Mouse (Mus musculus): Measurements from ENCODE around the gene Miox. TPM values are rescaled to one million over a fixed set of nuclear protein-coding genes. Genes with fewer than 3 reads are reported as not detected.
A peak's percentile ranks its signal among the peaks of the same experiment; 100 is the strongest.

Miox gene
- polyA plus RNA-seq, 1 experiment from 2014 or later = 119 TPM

DNA sequence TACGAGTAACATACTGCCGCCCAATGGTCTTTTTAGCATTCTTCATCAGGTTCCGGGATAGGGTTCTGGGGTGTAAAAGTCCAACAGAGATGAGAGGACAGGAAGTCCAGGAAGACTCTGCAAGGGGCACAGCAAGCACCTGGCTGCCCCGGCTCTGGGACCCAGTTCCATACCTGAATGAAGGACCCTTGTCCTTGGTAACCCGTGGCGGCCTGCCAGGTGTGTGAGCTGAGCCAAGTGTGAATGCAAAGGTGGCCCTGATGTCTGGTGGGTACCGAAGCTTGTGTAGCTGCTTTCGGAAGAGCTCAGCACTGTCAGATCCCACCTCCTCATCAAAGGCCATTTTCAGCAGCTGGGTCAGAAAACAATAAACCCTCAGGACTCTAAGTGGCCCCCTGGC, 33.6 kb upstream of the Miox start:
- Histone ChIP-seq H3K36me3 (ENCODE audit: insufficient read depth, low read length) (peaks cover 58% of the 10 kb centered on the region), H3K27me3 (ENCODE audit: insufficient read depth, low read length) (no peaks in the 10 kb centered on the region), H3K9me3 (replicated peaks; ENCODE audit: low read length) (no peaks in the 10 kb centered on the region), H3K4me2 (ENCODE audit: low read length) (no peak overlapping the region), H3K27ac (no peak overlapping the region), H3K4me3 (replicated peaks; ENCODE audit: low read depth, low read length) (no peak overlapping the region), H3K9ac (ENCODE audit: low read depth, low read length) (no peak overlapping the region), H3K4me1 (replicated peaks; ENCODE audit: insufficient read depth, low read length) (no peaks in the 10 kb centered on the region)
- TF ChIP-seq CTCF (IDR thresholded peaks at IDR 0.05; ENCODE audit: low read depth) = no peak
- DNase-seq (ENCODE audit: low spot score) = no peak
- no peak for ATAC-seq (replicated peaks; ENCODE audit: low FRiP score, low read depth)
- WGBS = 90% methylated on average over 8 of the region's 8 CpGs

DNA sequence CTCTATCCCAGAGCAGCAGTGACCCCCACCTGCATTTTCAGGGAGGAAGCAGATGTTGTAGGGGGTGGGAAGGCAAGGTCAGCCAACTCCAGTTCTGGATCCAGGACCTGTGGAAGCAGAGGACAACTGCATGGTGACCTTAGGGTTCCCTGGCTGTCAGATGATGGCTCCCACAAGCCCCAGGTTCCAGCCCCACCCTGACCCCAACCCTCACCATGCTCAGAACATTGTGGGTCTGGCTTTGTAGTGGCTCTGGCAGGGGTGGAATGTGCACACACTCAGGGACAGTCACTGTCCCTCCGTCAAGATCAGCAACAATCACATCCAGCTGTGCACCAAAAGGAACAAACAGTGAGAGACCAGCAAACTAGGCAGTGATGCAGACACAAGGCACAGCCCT, 28.2 kb upstream of the Miox start:
- H3K4me1 ChIP-seq (replicated peaks; ENCODE audit: insufficient read depth, low read length) = no peaks in the 10 kb centered on the region
- peaks cover 48% of the 10 kb centered on the region for H3K36me3 ChIP-seq (ENCODE audit: insufficient read depth, low read length)
- no peak overlapping the region for H3K4me2 ChIP-seq (ENCODE audit: low read length)
- H3K9ac ChIP-seq (ENCODE audit: low read depth, low read length) = no peak overlapping the region
- no peak for TF ChIP-seq CTCF (IDR thresholded peaks at IDR 0.05; ENCODE audit: low read depth)
- no peaks in the 10 kb centered on the region for H3K9me3 ChIP-seq (replicated peaks; ENCODE audit: low read length)
- 88% methylated on average over 1 of the region's 1 CpGs for WGBS
- ATAC-seq (replicated peaks; ENCODE audit: low FRiP score, low read depth) = no peak
- no peak overlapping the region for H3K4me3 ChIP-seq (replicated peaks; ENCODE audit: low read depth, low read length)
- no peak overlapping the region for H3K27ac ChIP-seq
- no peaks in the 10 kb centered on the region for H3K27me3 ChIP-seq (ENCODE audit: insufficient read depth, low read length)
- DNase-seq (ENCODE audit: low spot score) = no peak

DNA sequence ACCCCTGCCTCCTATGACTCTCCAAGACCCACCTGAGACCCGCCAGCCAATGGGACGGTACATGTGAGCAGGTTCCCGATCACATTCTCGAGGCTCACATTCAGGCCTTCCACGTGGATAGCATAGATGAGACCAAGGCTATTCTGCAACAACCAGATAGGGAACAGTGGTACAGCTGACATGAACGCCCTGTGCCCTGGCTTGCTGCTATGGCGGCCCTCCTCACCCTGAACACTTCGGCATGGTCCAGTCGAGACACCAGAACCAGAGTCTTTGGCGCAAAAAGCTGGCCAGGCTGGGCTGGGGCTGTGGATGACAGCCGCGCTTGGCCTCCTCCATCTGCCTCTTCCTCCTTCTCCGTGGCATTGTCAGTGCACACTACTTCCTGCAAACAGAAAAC, 26.7 kb upstream of the Miox start:
- Histone ChIP-seq H3K9ac (ENCODE audit: low read depth, low read length) (no peak overlapping the region), H3K4me2 (ENCODE audit: low read length) (no peak overlapping the region), H3K36me3 (ENCODE audit: insufficient read depth, low read length) (peaks cover 36% of the 10 kb centered on the region), H3K27me3 (ENCODE audit: insufficient read depth, low read length) (no peaks in the 10 kb centered on the region), H3K4me3 (replicated peaks; ENCODE audit: low read depth, low read length) (no peak overlapping the region), H3K4me1 (replicated peaks; ENCODE audit: insufficient read depth, low read length) (no peaks in the 10 kb centered on the region), H3K27ac (no peak overlapping the region), H3K9me3 (replicated peaks; ENCODE audit: low read length) (no peaks in the 10 kb centered on the region)
- ATAC-seq (replicated peaks; ENCODE audit: low FRiP score, low read depth) (no peak), DNase-seq (ENCODE audit: low spot score) (no peak)
- TF ChIP-seq CTCF (IDR thresholded peaks at IDR 0.05; ENCODE audit: low read depth) = no peak
- 88% methylated on average over 13 of the region's 13 CpGs for WGBS

GRCm38 (mm10) chr15:89308406-89309139, 25.6 kb upstream of the Miox start:
- ATAC-seq (replicated peaks; ENCODE audit: low FRiP score, low read depth) (no peak), DNase-seq (ENCODE audit: low spot score) (no peak)
- Histone ChIP-seq H3K4me3 (replicated peaks; ENCODE audit: low read depth, low read length) (no peak overlapping the region), H3K9me3 (replicated peaks; ENCODE audit: low read length) (no peaks in the 10 kb centered on the region), H3K27ac (no peak overlapping the region), H3K27me3 (ENCODE audit: insufficient read depth, low read length) (no peaks in the 10 kb centered on the region), H3K9ac (ENCODE audit: low read depth, low read length) (no peak overlapping the region), H3K4me1 (replicated peaks; ENCODE audit: insufficient read depth, low read length) (peaks cover 3% of the 10 kb centered on the region; the same call in 1 of the 2 replicates), H3K4me2 (ENCODE audit: low read length) (no peak overlapping the region), H3K36me3 (ENCODE audit: insufficient read depth, low read length) (peaks cover 25% of the 10 kb centered on the region)
- TF ChIP-seq CTCF (IDR thresholded peaks at IDR 0.05; ENCODE audit: low read depth) = no peak
- WGBS = 75% methylated on average over 7 of the region's 7 CpGs

DNA sequence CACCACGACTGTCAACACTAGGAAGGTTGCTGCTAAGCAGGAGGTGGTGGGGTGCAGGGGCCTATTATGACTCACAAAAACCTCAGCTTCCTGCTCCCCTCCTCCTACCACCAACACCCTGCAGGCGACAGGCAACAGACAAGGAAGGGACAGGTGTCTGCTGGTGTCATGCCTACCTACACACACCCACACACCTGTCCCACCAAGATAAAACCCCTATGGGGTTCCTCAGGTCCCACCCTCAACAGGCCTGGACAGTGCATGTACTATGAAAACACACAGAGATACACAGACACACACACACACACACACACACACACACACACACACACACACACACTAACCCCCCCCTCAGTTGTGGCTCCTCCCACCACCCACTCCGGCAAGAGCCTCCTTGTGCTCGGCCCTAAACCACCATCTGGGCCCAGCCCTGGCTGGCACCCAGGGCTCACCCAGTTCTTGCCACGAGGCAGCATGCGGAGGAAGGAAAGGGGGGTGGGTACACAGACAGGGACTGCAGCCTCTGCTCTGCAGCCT, 24.2 kb upstream of the Miox start:
- no peak for DNase-seq (ENCODE audit: low spot score)

DNA sequence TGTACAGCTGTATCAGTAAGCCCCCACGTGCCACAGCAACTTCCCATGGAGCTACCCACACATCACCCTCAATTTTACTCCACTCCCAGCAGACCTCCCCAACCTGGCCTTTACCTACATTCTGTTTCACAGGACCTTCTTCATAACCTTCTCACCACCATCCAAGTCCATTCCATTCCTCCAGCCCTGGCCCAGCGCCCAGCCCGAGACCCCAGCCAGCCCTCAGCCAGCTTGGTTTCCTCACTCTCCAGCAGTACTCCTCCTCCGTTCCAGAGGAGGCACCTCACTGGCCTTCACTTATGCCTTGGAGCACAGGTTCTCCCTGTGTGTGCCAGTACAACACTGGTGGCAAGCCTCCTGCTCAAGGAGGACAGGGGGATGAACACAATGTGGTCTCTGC, 20.8 kb upstream of the Miox start:
- no peak for TF ChIP-seq CTCF (IDR thresholded peaks at IDR 0.05; ENCODE audit: low read depth)
- Histone ChIP-seq H3K9ac (ENCODE audit: low read depth, low read length) (no peak overlapping the region), H3K4me2 (ENCODE audit: low read length) (no peak overlapping the region; the same call in 1 of the 2 replicates), H3K9me3 (replicated peaks; ENCODE audit: low read length) (no peaks in the 10 kb centered on the region), H3K27ac (no peak overlapping the region), H3K4me3 (replicated peaks; ENCODE audit: low read depth, low read length) (no peak overlapping the region), H3K27me3 (ENCODE audit: insufficient read depth, low read length) (no peaks in the 10 kb centered on the region), H3K4me1 (replicated peaks; ENCODE audit: insufficient read depth, low read length) (peaks cover 8% of the 10 kb centered on the region), H3K36me3 (ENCODE audit: insufficient read depth, low read length) (no peaks in the 10 kb centered on the region)
- 46% methylated on average over 4 of the region's 4 CpGs for WGBS
- no peak for ATAC-seq (replicated peaks; ENCODE audit: low FRiP score, low read depth)
- DNase-seq (ENCODE audit: low spot score) = no peak

More for the DNA sequence above, 24.2 kb upstream of the Miox start:
- no peak for TF ChIP-seq CTCF (IDR thresholded peaks at IDR 0.05; ENCODE audit: low read depth)
- no peaks in the 10 kb centered on the region for H3K27me3 ChIP-seq (ENCODE audit: insufficient read depth, low read length)
- H3K4me3 ChIP-seq (replicated peaks; ENCODE audit: low read depth, low read length) = no peak overlapping the region
- H3K36me3 ChIP-seq (ENCODE audit: insufficient read depth, low read length) = peaks cover 19% of the 10 kb centered on the region
- H3K4me1 ChIP-seq (replicated peaks; ENCODE audit: insufficient read depth, low read length) = peaks cover 8% of the 10 kb centered on the region
- no peak overlapping the region for H3K4me2 ChIP-seq (ENCODE audit: low read length)
- H3K9me3 ChIP-seq (replicated peaks; ENCODE audit: low read length) = no peaks in the 10 kb centered on the region
- ATAC-seq (replicated peaks; ENCODE audit: low FRiP score, low read depth) = no peak
- H3K9ac ChIP-seq (ENCODE audit: low read depth, low read length) = 0 out of 2 replicates have a peak overlapping the region, but pooled peaks have one; percentile 35
- H3K27ac ChIP-seq = no peak overlapping the region
- WGBS = 63% methylated on average over 6 of the region's 6 CpGs

All from kidney, postnatal 0 days (tissue).